Mouse (Mus musculus) limb, embryonic 10.5 days (tissue): ENCODE data around the gene Creb3. TPM values are rescaled to one million over a fixed set of nuclear protein-coding genes. Genes with fewer than 3 reads are reported as not detected.
A peak's percentile ranks its signal among the peaks of the same experiment; 100 is the strongest.

Source experiments
- DNase-seq: peaks from one replicate; pipeline ENCODE4 v3.0.0-alpha.2; 2017; ENCODE audit warnings: low spot score
- H3K27ac ChIP-seq: fragments of 300-500 bp; sonication (generic); 2 replicates; pipeline ENCODE4 v1.5.1; 2016; ENCODE audit warnings: mild to moderate bottlenecking
- H3K27me3 ChIP-seq: fragments of 300-500 bp; sonication (generic); 2 replicates; pipeline ENCODE4 v1.6.1; 2016; ENCODE audit warnings: low read depth, mild to moderate bottlenecking; ENCODE audit not compliant: poor library complexity, severe bottlenecking
- H3K36me3 ChIP-seq: fragments of 300-500 bp; sonication (generic); 2 replicates; pipeline ENCODE4 v1.6.1; 2016; ENCODE audit warnings: mild to moderate bottlenecking, moderate library complexity
- H3K4me1 ChIP-seq: fragments of 300-500 bp; sonication (generic); 2 replicates; pipeline ENCODE4 v1.6.1; 2016
- H3K4me3 ChIP-seq: fragments of 300-500 bp; sonication (generic); 2 replicates; pipeline ENCODE4 v1.5.1; 2016; ENCODE audit warnings: mild to moderate bottlenecking, moderate library complexity
- H3K9me3 ChIP-seq: fragments of 300-500 bp; sonication (generic); replicated peaks from 2 replicates; pipeline ENCODE4 v1.6.1; 2016; ENCODE audit warnings: mild to moderate bottlenecking
- WGBS: fragments of 180-500 bp; shearing (Covaris S2); methylation state at CpG from one replicate; pipeline ENCODE4 v1.1.7; 2016; 5-methylcytosine and 5-hydroxymethylcytosine counted together
- polyA plus RNA-seq: library from polyadenylated mRNA; unstranded; fragments of >200 nt; fragmentation: Nextera tagmentation; extraction: Ambion mirVana; gene quantifications from 2 replicates; pipeline ENCODE4 v1.2.1, GENCODE M21; 2016

Gene Creb3
- polyA plus RNA-seq, 1 experiment from 2014 or later = 40.5 TPM

- no peaks in the 10 kb centered on the region for H3K9me3 ChIP-seq
- 38% methylated on average over 6 of the region's 6 CpGs for WGBS
- H3K27me3 ChIP-seq = no peaks in the 10 kb centered on the region
- H3K4me3 ChIP-seq = peak overlapping the region; percentile 70
- peaks cover 52% of the 10 kb centered on the region for H3K4me1 ChIP-seq
- DNase-seq = no peak
- H3K36me3 ChIP-seq = peaks cover 44% of the 10 kb centered on the region
- H3K27ac ChIP-seq = 0 out of 2 replicates have a peak overlapping the region, but pooled peaks have one; percentile 93
Measured at GRCm38 (mm10) chr4:43560243-43560611, 1.9 kb upstream of the Creb3 start.

GRCm38 (mm10) chr4:43560976-43561375, 1.2 kb upstream of the Creb3 start:
- Histone ChIP-seq H3K9me3 (no peaks in the 10 kb centered on the region), H3K36me3 (peaks cover 44% of the 10 kb centered on the region), H3K27me3 (no peaks in the 10 kb centered on the region), H3K4me1 (peaks cover 52% of the 10 kb centered on the region), H3K4me3 (peak overlapping the region; percentile 70), H3K27ac (peak overlapping the region; percentile 93)
- DNase-seq = no peak
- 23% methylated on average over 2 of the region's 2 CpGs for WGBS

GRCm38 (mm10) chr4:43561436-43561996, 616 bp upstream of the Creb3 start:
- Histone ChIP-seq H3K27ac (peak overlapping the region; percentile 93), H3K4me1 (peaks cover 52% of the 10 kb centered on the region), H3K9me3 (no peaks in the 10 kb centered on the region), H3K36me3 (peaks cover 44% of the 10 kb centered on the region), H3K27me3 (no peaks in the 10 kb centered on the region), H3K4me3 (peak overlapping the region; percentile 70)
- WGBS = 5% methylated on average over 16 of the region's 16 CpGs
- no peak for DNase-seq

- no peaks in the 10 kb centered on the region for H3K9me3 ChIP-seq
- peaks cover 43% of the 10 kb centered on the region for H3K4me1 ChIP-seq
- 7% methylated on average over 22 of the region's 22 CpGs for whole genome bisulfite sequencing
- H3K4me3 ChIP-seq = peak overlapping the region; percentile 70
- no peaks in the 10 kb centered on the region for H3K27me3 ChIP-seq
- DNase-seq = no peak
- peak overlapping the region; percentile 93 for H3K27ac ChIP-seq
- peaks cover 44% of the 10 kb centered on the region for H3K36me3 ChIP-seq
Measured at GRCm38 (mm10) chr4:43562769-43563600, 853 bp downstream of the Creb3 start.

GRCm38 (mm10) chr4:43563601-43563875, 1.4 kb downstream of the Creb3 start:
- DNase-seq = no peak
- H3K4me3 ChIP-seq = peak overlapping the region; percentile 70
- peaks cover 37% of the 10 kb centered on the region for H3K4me1 ChIP-seq
- no peaks in the 10 kb centered on the region for H3K27me3 ChIP-seq
- no peaks in the 10 kb centered on the region for H3K9me3 ChIP-seq
- WGBS = 87% methylated on average over 4 of the region's 4 CpGs
- H3K27ac ChIP-seq = no peak overlapping the region
- peaks cover 47% of the 10 kb centered on the region for H3K36me3 ChIP-seq

- Histone ChIP-seq H3K27ac (no peak overlapping the region), H3K4me1 (peaks cover 30% of the 10 kb centered on the region), H3K4me3 (no peak overlapping the region), H3K9me3 (no peaks in the 10 kb centered on the region), H3K27me3 (no peaks in the 10 kb centered on the region), H3K36me3 (peaks cover 54% of the 10 kb centered on the region)
- 88% methylated on average over 2 of the region's 2 CpGs for WGBS
- DNase-seq = no peak
Measured at GRCm38 (mm10) chr4:43564231-43564630, 2.1 kb downstream of the Creb3 start.

GRCm38 (mm10) chr4:43567140-43567539, 5.0 kb downstream of the Creb3 start:
- no peak overlapping the region for H3K4me3 ChIP-seq
- WGBS = 94% methylated on average over 9 of the region's 9 CpGs
- DNase-seq = no peak
- H3K27me3 ChIP-seq = no peaks in the 10 kb centered on the region
- peaks cover 8% of the 10 kb centered on the region for H3K4me1 ChIP-seq
- no peak overlapping the region for H3K27ac ChIP-seq
- H3K9me3 ChIP-seq = no peaks in the 10 kb centered on the region
- peaks cover 81% of the 10 kb centered on the region for H3K36me3 ChIP-seq

- no peak for DNase-seq
- Histone ChIP-seq H3K4me3 (no peak overlapping the region), H3K9me3 (no peaks in the 10 kb centered on the region), H3K27ac (no peak overlapping the region), H3K4me1 (peaks cover 11% of the 10 kb centered on the region), H3K27me3 (no peaks in the 10 kb centered on the region), H3K36me3 (peaks cover 89% of the 10 kb centered on the region)
- 89% methylated on average over 6 of the region's 6 CpGs for WGBS
Measured at GRCm38 (mm10) chr4:43571395-43572045, 9.4 kb downstream of the Creb3 start.

- Histone ChIP-seq H3K9me3 (no peaks in the 10 kb centered on the region), H3K36me3 (peaks cover 73% of the 10 kb centered on the region)
- 91% methylated on average over 4 of the region's 4 CpGs for WGBS
Measured at GRCm38 (mm10) chr4:43573561-43573960, 11.4 kb downstream of the Creb3 start.

GRCm38 (mm10) chr4:43575356-43575755, 13.2 kb downstream of the Creb3 start:
- peaks cover 59% of the 10 kb centered on the region for H3K36me3 ChIP-seq
- H3K4me1 ChIP-seq = peaks cover 39% of the 10 kb centered on the region
- WGBS = 87% methylated on average over 2 of the region's 2 CpGs
- no peaks in the 10 kb centered on the region for H3K9me3 ChIP-seq
- DNase-seq = no peak
- no peak overlapping the region for H3K27ac ChIP-seq
- no peaks in the 10 kb centered on the region for H3K27me3 ChIP-seq
- H3K4me3 ChIP-seq = no peak overlapping the region

More at GRCm38 (mm10) chr4:43573561-43573960, 11.4 kb downstream of the Creb3 start:
- Histone ChIP-seq H3K4me3 (no peak overlapping the region), H3K27ac (no peak overlapping the region), H3K27me3 (no peaks in the 10 kb centered on the region), H3K4me1 (peaks cover 31% of the 10 kb centered on the region)
- no peak for DNase-seq

- 58% methylated on average over 8 of the region's 8 CpGs for WGBS
- Histone ChIP-seq H3K9me3 (no peaks in the 10 kb centered on the region), H3K27ac (peak overlapping the region; percentile 94), H3K4me1 (peaks cover 39% of the 10 kb centered on the region), H3K36me3 (peaks cover 59% of the 10 kb centered on the region), H3K27me3 (no peaks in the 10 kb centered on the region), H3K4me3 (peak overlapping the region; percentile 84)
- no peak for DNase-seq
Measured at GRCm38 (mm10) chr4:43577237-43577881, 15.2 kb downstream of the Creb3 start.

- H3K27me3 ChIP-seq = no peaks in the 10 kb centered on the region
- peak within 1 kb of the TSS; percentile 94 for H3K27ac ChIP-seq
- H3K9me3 ChIP-seq = no peaks in the 10 kb centered on the region
- peaks cover 59% of the 10 kb centered on the region for H3K36me3 ChIP-seq
- H3K4me1 ChIP-seq = peaks cover 41% of the 10 kb centered on the region
- under 1% methylated on average over 76 of the region's 76 CpGs for WGBS
- peak within 1 kb of the TSS; percentile 84 for H3K4me3 ChIP-seq
- DNase-seq = peak; percentile 89
Measured at GRCm38 (mm10) chr4:43578376-43579204, 16.5 kb downstream of the Creb3 start, which contains the start of the genes Rgp1 and Gba2. Rgp1 (plus strand) TSS chr4:43578715. Gba2 (minus strand) TSS chr4:43578873.
